Mouse (Mus musculus) activated CD4-positive, CD25-positive, alpha-beta regulatory T cell, adult 4 months (primary cell): ENCODE measurements around the gene Ttc33. TPM values are rescaled to one million over a fixed set of nuclear protein-coding genes. Genes with fewer than 3 reads are reported as not detected.
"Not testable (repeated sequence)": the region's sequence is repeated elsewhere in the genome, so short reads cannot be mapped to it uniquely, and the experiment has no call there.

ENCODE experiments used
- ATAC-seq: one replicate; pipeline ENCODE4 v1.8.0; 2017
- polyA plus RNA-seq, 2 experiments: library from polyadenylated mRNA; unstranded; fragments of 100-300 nt; shearing (Covaris generic); gene quantifications; one replicate each; pipeline ENCODE4 v1.2.1; 2017

The Ttc33 gene
- polyA plus RNA-seq, 2 experiments from 2014 or later, result 59.4 to 68.8 TPM

DNA sequence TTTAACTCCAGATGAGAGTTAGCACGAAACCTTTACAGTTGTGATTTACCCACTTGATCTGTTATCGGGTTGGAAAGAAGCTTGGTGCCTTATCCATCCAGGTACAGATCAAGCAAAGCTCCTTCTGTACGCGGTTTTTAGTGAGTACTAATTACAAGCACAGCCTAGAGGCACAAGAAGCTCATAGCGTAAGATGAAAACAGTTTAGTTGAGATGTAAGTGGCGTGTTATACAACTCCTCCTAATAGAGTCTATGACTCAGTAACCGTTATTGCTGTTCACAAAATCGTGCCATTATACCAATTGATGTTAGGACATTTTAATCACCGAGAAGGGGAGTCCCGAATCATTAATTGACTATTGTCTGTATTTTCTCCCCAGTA is 959 bp downstream of the Ttc33 start:
- ATAC-seq, result no peak

DNA sequence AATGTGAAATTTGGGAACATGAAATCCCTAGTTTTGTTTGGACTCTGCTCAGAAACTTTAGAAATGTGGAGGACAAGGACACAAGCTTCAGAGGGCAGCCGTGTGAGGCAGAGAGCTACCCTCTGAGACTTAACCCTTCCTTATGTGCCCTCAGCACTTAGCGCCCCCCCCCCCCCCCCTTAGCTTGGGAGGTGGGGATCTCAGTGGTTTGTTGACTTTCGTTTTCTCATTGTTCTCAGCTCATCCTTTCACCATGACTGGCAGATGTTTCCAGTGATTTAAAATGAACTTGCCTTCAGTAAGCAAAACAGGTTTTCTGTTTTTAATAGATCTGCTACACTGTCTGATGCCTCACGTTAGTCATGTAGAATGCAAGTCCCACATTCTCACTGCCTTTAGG is 1.8 kb downstream of the Ttc33 start:
- ATAC-seq, result no peak

DNA sequence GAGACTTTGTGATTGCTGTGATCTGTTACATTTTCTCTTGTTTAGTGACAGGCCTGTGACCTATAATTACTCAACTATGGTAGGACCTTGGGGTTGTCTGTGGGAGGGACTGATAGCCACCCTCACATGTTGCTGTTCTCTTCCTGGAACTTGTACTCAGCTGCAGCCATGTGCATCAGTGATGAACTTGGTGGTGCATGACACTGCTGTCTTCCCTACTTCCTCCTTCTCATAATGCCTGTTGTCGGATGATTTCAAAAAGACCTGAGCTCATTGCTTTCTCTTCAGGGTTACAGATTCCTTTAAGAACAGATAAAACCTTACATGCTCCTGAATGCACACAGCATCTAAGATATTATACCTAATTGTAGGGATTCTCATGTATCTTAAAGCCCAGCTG is 2.7 kb downstream of the Ttc33 start:
- no peak for ATAC-seq

DNA sequence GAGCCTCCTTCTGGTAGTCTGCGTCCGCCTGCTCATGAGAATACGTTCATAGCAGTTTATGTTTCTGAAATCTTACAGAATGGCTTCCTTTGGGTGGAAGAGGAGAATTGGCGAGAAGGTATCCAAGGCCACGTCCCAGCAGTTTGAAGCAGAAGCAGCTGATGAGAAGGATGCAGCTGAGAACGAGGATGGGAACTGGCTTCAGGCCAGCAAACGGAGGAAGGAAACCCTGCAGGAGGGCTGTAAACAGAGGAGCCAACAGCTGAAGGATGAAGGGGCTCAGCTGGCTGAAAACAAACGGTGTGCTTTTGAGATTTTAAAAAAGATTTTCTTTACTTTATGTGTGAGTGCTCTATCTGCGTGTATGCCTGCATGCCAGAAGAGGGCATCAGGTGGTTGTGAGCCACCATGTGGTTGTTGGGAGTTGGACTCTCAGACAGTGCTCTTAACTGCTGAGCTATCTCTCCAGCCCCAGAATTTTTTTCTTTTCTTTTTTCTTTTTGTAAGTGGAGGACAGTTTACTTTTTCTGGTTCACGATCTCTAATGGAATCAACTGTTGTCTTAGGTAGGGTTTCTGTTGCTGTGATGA is 4.3 kb downstream of the Ttc33 start:
- no peak for ATAC-seq

DNA sequence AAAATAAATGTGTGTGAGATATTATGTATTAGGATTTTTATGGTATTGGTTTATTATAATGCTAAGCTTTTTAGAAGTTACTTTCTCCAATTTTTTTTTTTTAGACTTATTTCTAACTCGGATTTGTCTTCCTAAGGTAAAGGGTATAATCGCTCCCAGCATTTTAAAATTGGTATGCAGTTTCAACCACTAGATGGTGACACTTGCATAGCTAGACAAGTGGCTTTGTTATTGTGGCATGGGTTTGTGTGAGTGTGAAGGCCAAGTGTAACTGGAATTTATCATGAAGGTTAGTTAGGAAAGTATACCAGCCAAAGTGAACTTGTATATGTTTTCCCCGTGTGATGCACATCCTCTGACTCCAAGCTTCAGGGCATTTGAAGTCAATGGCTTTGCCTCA is 8.5 kb downstream of the Ttc33 start:
- no peak for ATAC-seq

DNA sequence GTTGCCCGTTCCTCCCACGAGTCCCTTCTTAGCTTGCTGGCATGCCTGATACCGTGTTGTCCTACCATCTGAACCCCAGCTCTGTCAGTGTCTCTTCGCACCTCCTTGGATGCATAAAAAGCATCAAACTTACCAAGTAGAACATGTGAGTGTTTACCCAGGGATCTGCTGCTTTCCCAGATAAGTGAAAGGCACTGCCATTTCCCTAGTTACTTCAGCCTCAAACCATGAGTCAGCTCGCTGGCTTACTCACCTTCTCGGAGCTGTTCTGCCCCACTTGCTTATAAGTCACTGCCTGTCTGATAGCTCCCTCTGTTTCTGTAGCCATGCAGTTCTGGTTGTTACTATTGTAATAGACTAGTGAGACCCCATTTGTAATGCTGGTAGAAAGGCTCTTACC is 9.1 kb downstream of the Ttc33 start:
- ATAC-seq, result no peak

DNA sequence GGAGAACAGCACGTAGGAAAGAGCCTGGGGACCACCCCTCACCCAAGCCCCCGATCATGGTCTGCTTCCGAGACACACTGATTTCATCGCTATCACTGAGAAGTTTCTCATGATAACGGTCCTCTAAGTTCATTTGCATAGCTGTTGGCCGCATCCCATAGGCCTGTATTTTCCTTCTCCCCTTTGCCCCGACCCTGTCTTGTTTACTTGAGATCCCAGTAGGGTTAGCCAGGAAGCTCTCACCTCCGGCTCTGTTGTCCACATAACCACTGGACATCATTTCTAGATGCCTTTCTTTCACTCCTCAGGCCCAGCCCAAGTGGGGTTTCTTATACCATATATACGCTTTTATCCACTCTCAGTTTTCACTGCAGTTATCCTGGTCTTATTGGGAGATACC is 9.6 kb downstream of the Ttc33 start:
- no peak for ATAC-seq

DNA sequence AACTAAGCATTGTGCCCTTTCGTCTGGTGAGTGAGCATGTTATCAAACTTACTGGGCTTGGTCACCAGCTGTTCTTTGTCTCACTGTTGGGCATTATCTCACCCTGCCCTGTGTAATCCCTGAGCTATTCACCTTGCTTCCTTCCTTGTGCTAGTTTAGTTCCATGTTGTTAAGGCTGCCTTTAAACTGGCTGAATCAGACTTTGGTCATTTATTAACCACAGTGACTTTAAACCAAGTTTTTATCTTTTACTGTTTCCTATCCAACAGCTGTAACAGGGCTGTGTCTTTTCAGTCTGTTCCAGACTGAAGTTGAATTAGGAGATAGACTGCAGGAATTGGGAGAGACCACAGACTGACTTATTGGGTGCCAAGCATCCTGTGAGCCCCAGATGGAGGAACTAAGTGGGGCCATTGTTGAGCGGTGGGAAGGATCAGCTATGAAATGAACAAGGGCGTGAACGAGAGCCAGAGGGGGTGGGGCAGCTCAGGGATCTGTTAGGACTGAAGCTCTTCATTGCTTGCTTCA is 10.7 kb downstream of the Ttc33 start:
- ATAC-seq, result no peak

DNA sequence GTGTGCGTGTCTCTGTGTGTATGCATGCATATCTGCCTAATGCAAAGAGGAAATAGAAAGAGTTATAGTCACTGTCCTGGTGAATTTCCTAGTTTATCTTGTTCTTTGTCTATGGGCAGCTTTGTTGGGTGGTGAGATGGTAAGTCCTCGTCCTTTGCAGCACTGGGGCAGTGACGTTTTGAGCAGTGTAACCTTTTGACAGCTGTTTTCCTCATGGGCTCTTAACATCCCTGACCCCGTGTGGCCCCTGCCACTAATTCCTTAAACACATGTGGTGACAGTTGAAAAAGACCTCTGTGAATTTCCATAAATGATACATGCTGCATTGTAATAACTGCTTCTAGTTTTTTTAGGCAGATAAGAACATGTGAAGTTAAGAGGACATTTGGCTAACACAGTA is 11.4 kb downstream of the Ttc33 start:
- ATAC-seq, result no peak

DNA sequence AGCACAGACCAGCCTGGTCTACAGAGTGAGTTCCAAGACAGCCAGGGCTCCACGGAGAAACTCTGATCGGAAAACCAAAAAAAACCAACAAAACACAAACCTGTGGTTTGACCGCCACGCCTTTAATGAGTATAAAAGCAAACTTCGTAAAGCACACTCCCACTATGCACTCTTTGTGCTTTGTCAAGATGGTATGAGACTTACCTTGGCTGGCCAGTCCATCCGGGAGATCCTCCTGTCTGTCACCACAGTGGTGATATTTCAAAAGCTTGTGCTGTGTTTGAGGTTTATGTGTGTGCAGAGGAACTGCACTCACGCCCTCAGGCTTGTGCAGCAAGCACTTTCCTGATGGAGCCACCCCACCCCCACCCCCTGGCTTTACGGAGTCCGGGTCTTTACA is 19.9 kb downstream of the Ttc33 start:
- no peak for ATAC-seq

DNA sequence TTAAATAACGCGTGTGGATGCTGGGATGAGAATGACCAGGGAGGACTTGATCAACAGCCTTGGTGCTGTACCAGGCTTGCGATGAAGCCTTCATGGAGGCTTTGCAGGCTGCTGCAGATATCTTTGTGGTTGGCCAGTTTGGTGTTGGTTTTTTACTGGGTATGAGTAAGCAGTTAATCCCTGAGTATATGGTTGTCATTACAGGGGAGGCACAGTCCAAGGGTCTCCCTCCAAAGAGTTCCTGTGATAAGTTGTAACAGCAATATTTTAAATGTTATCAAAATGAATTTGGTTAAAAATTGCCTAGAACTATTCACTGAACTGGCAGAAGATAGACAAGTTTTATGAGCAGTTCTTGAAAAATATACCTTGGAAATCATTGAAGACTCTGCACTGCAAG is 23.8 kb downstream of the Ttc33 start:
- ATAC-seq, result no peak

DNA sequence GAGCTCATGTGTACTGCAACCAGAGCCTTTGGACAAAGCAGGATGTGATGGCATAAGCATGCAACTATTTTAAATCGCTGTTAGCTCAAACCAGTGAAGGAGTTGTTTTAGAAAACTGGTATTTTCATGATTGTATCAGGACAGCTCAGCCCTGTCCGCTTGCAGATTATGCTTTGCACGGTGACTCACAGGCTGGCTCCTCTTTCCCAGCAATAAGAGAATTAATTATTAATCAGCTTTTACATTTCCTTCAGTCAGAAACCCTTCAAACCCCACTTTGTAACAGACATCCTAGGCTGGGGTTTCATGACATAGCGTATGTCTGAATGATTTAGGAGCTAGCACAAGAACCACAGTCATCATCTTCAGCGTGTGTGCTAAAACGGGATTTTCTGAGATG is 35.2 kb downstream of the Ttc33 start:
- no peak for ATAC-seq

DNA sequence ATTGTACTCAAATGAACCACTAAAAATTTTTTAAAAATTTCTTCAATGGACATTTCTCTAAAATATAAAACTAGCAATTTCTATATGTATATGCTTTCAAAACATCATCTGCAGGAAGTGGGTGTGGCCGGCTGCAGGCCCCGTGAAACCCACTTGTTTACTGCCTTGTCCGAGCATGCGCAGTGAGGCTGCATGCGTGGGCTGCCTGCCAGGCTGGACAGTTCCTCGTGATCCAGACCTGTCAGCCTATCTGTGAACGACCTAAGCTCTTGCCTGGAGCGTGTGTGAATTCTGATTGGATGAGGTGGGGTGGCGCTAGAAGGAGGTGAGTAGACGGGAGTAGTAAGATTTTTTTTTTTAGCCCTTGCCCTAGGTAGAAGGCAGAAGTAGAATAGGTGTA is 45.4 kb downstream of the Ttc33 start:
- not testable (repeated sequence) for ATAC-seq

DNA sequence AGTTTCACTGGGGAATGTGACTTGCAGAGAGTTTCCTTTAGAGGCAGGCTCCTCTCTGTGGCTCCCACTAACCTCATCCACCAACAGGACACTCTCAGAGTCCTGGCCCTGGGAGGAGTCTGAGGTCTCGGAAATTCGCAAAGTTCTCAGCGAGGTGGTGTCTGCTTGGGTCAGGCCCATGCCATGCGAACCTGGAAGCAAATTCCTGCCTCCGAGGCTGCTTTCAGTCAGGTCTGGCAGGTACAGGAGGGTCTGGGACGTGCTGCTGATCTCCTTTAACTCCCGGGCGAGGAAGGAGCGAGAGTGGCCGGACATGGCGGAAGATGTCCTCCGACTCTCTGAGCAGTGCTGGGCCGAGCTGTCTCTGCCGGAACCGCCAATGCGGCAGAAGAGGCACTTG is 49.3 kb downstream of the Ttc33 start:
- no peak for ATAC-seq

DNA sequence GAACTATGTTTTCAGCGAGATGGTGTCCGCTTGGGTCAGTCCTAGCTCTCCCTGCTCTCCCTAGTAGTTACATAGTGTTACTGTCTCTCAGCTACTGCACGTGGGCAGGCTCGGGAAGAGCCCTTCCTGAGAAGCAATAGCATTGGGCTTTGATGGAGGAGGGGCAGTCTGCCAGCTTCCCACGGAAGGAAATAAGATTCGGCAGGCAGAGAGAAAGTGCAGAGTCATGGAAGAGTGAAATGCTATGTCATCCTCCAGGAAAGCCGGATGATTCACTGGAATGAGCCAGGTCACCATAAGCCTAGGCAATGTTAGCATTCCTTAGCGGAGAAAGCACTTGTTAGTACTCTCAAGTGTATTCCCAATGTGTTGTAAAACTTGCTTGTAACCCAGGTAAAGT is 50.2 kb downstream of the Ttc33 start:
- ATAC-seq, result no peak

DNA sequence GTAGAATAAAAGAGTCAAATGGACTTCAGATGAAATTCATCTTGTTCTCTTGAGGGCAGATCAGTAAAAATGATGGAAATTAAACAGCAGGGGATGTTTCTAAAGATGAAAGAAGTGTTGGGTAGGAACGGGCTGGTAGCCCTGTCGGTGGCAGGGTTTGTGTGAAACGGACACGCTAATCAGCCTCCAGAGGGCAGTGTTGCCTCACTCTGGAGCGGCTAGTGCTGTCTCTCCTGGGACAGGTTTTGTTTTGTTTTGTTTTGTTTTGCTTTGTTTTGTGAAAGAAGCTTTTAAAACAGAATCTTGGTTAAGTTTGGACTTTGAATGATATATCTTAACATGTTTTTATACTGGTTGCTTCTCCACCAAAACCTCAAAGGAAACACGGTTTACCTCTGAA is 51.2 kb downstream of the Ttc33 start:
- ATAC-seq, result peak; percentile 44

DNA sequence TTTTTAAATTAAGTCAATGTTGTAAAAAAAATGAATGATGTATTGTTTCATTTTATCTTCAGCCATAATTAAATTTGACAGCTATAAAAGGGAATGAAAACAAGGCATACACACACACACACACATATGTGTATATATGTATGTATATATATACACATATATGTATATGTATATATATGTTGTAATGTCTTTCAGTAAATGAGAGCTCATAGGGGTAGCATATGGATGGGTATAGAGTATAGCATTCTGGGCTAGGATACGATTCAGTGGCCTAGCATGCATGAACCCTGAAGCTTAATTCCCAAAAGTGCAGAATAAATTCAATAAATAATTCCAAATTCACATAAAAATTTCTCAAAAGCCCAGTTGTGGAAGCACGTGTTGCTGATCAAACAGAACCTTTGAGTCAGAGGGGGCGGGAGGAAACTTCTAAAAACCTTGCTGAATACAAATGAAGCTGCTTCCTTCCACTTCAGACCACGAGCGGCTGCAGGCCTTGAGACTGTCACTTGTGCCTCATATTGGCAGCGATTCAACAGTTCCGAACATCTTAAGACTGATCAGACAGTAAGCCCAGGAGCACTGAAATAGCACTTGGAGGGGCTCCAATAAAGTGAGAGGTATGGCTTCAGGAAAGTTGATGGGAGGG is 51.8 kb downstream of the Ttc33 start:
- ATAC-seq, result peak; percentile 53

DNA sequence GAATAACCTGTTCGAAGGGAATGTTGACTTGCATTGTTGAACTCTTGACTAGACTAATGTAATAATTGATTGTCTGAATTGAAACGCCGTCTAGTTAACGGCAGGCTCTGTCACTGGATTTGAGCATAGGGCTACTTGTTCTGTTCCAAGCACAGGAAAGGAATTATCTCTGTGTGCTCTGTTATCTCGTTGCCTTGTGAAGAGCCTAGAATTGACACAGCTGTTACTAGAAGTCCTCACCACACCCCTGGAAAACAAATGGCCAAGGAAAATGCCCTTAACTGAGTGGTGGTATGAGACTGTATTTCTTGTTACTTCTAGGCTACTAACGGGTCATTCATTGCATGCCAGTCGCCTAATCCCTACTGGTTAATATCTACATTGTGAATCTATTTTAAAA is 52.7 kb downstream of the Ttc33 start:
- no peak for ATAC-seq

DNA sequence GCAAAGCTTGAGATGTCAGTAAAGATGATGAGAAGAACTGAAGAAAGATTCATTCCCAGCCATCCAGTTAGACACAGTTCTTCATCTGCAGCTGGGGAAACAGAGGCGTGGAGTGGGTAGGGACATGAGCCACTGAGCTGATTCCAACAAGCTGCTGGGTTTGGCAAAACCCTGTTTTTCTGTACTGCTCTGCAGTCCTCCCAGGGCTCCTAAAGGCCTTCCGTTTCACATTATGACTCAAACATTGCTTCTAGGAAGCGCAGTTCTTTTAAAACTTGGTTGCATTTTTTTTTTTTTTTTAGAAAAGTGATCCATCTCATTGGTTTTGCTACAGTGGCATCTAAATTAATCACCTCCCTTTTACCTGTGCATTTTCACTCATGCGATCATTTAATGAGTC is 53.2 kb downstream of the Ttc33 start:
- peak; percentile 30 for ATAC-seq

DNA sequence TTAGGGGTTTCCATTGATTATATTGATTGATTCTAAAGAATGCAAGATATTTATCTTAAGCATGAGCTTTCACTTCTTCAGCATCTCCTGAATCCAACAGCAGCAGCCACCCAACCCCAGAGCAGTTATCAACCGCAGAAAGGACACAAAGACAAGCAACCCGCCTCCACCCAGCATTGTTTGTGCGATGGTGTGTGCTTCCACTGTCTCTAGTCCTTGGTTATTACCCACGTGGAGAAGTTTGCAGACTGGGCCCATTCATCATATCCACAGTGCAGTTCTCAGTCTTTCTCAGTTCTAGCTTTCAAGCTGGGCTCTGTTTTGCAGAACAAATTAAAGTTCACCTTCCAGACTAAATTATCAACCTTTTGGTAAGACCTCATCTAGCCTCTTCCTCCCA is 54.0 kb downstream of the Ttc33 start:
- no peak for ATAC-seq

DNA sequence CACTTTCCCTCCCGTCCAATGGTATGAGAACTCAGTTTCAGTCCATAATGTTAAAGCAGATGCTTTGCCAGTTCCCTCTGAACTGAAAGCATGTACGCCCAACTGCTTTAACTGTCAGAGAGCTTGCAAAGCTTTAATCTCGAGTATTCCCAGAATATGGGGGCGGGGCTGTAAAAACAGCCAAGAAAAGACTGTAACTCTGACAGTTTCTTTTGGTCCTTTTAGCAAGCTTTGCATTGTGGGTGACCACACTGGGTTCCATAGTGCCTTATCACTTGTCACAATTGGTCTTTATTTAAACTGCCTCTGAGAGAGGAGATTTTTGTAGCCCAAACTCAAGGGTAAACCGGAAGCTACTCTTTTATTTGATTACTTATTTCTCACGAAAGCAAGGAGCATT is 54.6 kb downstream of the Ttc33 start:
- ATAC-seq, result no peak

DNA sequence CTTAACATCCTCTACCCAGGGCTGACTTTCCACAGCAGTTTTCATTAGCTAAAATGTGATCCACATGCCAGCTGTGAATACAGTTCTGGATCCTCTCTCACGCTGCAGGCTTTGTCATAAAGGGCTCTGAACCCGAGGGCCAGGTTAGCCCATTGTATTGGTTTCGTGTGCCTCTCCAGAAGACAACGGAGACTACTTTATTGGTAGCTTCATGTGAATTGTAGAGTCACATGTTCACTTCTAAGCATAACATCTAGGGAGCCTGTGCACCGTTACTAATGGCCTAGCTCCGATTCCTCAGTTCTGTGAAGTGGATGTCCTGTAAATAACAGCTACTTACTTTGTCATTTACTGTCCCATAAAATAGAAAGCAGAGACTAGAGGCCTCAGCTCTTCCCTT is 55.0 kb downstream of the Ttc33 start:
- no peak for ATAC-seq

DNA sequence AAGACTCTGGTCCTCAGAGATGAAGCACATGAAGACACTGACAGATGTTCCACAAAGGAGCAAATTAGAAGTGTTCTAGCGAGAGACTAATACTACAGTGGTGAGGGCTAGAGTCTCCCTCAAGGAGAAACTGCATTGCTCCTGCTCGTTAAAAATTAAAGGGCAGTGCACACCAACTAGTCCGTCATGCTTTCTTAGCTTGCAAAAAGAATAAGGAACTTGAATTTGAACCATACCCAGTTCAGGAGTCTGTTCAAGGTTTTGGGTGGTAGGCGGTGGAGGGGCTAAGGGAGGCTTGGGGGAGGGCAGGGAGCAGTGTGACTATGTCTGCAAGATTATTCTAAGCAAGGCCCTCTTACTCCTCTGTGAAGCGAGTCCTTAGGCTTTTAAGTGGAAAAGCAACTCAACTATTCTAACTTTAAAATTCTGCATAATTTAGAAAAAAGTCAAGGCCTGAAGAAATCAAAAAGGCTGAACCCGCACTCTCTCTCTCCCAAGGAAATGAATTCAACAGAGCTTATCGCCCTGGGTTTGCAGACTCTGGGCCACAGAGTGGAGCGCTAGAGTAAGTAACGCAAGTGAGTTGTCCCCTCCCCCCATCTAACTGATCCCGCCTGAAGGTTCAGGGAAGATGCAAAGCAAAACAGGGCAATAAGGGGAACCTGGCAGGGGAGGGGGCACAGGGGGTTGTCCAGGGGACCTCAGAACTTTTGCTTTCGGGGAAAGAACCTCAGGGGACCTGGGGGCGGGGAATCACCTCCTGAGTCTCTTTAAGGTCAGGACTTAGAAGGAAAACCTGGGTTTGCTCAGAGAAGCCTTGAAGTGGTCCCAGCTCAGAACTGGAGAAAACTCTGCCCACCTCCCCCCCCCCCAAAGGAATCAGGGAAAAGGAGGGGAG is 56.2 kb downstream of the Ttc33 start:
- no peak for ATAC-seq
